Mouse (Mus musculus): ENCODE results near the gene Tcf20. TPM values are rescaled to one million over a fixed set of nuclear protein-coding genes. Genes with fewer than 3 reads are reported as not detected.

Gene Tcf20
- total RNA-seq (2021) = 100 to 1,000 TPM; 123 to 128 TPM

DNA sequence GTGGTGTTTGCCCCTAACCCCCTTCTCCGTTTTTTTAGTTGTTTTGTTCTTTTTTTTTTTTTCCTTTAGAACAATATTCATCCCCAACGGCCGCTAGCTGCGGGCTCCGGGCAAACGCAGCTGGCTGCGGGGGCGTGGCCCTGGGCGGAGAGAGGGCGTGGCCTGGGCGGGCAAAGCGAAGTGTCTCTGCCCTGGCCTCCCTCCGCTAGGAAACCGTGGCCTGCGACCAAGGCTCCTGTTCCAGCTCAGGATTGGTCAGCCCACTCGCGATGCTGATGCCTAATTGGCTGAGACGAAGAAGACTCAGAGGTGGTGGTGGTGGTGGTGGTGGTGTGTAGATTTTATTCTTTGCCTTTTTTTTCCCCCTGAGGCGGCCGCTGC lies at the start of gene Tcf20:
Tcf20 (minus strand) TSS at position 141 of the 381 bp plus-strand sequence.
- DNase-seq (ENCODE audit: extremely low spot score in 1 of 2, low spot score in 2 of 2) = peak; percentile 88 to 95
- intact Hi-C loops (cut with DNase I) = loop anchor here (5.0 kb wide), 1 partner anchor 65 kb away; no protein-coding TSS in a partner anchor

DNA sequence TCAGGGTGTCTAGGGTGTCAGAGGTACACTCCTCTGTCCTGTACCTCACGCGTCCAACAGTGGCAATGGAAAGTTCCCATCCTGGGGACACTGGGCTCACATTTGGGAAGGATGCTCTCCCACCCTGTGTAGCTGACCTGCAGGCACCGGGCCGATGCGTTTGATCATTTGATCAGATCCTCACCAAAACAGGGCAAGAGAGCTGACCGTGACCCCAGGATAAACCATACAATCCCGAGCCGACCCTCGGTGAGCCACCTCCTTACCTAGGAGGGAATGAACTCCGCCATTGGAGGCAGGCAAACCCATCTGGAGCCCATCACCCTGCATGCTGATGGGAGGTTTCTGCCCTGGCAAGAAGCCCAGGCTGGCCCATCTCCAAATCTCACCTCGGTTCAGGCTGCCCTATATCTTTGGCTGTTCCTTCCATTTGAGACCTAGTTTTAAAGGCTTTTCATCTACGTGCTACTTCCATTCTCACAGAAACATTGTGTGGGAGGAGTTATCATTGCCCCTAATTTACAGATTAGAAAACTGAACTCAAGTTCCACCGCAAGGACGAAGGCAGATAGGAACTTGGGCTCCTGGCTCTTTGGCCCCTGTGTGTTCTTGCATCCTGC lies 49.3 kb upstream of the Tcf20 start:
- DNase-seq (ENCODE audit: extremely low spot score in 1 of 2, low spot score in 2 of 2) = peak; percentile 60 to 81
- intact Hi-C loops (cut with DNase I) = loop anchor here (5.0 kb wide), 1 partner anchor 135 kb away; no protein-coding TSS in a partner anchor

DNA sequence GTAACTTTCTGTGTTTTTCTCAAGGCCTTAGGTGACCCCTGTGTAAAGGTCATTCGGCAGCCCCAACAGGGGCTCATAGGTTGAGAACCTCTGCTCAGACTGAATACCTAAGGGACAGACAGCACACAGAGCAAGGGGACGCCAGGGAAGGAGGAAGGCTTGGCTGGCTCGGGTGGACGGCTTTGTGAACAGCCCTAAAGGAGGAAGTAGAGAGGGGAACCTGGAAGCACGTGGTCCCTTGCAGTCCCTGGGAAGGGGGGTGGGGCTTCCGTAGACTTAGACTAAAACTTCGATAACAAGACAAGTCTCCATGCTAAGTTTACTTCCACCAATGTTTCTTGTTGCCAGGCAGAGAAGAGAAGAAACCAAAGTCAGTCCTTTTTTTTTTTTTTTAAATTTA lies 48.4 kb upstream of the Tcf20 start:
- peak in 1 of 2 experiments; percentile 71 for DNase-seq (ENCODE audit: extremely low spot score in 1 of 2, low spot score in 2 of 2)
- intact Hi-C loops (cut with DNase I) = loop anchor here (5.0 kb wide), 1 partner anchor 134 kb away; no protein-coding TSS in a partner anchor

DNA sequence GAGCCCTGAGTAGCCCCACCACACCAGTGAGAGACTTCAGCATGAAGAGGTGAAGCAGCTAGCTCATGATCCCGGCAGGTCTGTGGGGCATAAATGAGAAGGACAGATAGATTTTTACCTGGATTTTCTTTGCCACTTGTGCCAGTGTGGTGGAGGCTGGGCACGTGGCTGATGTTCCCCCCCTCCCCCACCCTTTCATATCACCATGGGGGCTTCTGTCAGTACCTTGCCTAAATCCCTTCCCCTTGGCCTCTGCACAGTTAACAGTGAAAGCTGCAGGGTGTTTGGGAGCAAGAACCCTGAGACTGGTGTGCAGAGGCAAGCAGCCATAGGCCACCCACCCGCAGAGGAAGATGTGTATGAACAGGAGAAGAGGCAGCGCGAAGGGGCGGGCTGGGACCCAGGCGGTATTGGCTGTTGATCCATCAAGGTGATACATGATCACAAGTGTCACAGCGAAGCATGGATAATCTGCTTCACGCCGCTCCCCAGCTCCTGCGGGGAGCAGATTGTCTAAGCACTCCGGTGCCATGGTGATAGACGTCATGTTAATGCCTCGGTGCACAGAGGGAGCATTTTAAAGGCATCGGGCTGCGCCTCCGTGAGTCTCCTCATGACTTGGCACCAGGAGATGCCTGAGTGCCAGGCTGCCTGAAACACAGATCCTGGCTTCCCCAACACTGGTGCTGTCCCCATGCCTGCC lies 46.8 kb upstream of the Tcf20 start:
- DNase-seq (ENCODE audit: extremely low spot score in 1 of 2, low spot score in 2 of 2) = no peak
- intact Hi-C loops (cut with DNase I) = loop anchor here (5.0 kb wide), 1 partner anchor 72 kb away; no protein-coding TSS in a partner anchor

DNA sequence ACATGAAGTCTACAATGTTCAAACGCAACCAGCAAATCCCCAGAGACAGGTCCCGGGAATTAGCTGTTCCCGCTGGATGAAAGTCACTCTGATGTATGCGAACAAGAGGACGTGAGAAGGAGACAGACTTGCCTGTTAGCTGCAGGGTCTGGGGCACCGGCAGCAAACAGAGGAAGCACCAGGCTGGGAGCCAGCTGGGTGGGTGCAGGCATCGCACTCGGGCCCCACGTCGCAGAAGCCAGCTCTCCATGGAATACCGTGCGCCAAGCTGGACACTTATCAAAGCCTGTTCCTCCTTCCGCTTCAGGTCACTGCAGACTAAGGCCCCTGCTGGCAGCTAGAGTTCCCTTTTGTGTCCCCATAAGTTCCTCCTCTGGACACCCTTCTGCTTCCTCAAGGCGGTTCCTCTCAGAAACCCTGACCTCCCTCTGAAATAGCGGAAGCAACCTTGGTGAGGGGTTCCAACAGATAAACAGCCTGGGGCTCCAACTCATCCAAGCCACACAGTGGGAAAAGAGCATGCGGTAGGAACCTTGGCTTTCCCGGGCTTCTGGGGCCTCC lies 45.4 kb upstream of the Tcf20 start, which contains the start of gene Nfam1:
Nfam1 (minus strand) TSS at position 326 of the 561 bp plus-strand sequence.
- intact Hi-C loops (cut with DNase I) = loop anchor here (5.0 kb wide), 1 partner anchor 71 kb away; no protein-coding TSS in a partner anchor
- peak in 1 of 2 experiments; percentile 73 for DNase-seq (ENCODE audit: extremely low spot score in 1 of 2, low spot score in 2 of 2)

DNA sequence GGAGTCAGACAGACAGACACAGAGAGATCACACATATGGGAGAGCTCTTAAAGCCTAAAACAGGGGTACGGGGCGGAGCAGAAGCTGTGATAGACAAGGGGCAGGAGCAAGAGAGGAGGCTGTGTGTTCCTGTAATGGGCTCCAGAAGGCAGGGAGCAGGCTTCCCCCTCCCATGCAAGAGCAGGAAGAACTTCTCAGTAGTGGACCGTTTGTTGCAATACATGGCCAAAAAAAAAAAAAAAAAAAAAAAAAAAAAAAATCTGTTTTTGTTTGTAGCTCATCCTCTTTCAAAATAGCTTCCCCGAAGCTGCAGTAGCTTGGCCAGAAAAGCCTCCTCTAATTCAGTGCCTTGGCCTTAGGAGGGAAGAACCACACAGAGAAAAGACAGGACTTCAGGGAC lies 43.2 kb upstream of the Tcf20 start:
- no peak for DNase-seq (ENCODE audit: extremely low spot score in 1 of 2, low spot score in 2 of 2)
- intact Hi-C loops (cut with DNase I) = loop anchor here (5.0 kb wide), 1 partner anchor 69 kb away; no protein-coding TSS in a partner anchor

DNA sequence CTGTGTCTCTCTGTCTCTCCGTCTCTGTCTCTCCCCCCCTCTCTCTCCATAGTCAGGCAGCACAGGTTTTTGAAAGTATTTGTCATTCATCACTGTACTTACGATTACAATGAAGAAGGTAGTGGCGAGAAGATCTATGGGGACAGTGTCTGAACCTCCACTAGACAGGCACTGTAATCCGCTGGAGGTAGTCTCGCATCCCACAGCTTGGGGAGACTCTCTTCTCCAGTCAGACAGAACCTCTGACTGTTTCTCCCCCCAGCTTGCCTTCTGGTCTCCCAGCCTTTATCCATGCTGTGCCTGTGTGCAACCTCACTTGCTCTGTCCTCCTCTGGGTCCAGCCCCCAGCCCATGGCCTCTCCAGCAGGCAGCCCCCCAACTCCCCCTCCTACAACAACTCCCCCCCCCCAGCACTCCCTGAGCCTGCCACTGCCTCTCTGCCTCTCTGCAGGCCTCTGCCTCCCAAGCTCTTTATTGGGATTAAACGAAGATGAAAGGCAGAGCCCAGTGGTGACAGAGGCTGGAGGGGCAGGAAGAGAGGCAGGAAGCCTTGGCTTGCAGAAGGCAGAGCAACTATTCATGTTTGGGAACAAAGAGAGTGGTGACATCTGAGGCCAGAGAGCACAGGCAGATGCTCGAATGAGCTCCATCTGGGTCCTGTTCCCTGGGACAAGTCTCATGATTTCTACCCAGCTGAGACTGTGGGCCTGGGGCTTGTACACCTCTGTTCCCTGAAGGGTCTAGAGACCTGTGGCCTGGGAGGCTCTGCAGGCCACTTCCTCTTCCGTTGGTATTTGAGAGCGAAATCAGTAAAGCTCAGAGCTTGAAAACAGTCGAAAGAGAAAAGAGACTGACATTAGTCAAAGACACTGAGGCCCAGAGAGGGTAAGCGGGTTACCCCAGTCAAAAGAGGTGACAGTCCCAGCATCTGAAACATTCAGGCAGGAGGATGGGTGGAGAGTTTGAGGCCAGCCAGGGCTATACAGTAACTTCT lies 42.4 kb upstream of the Tcf20 start:
- intact Hi-C loops (cut with DNase I) = loop anchor here (5.0 kb wide), 1 partner anchor 68 kb away; no protein-coding TSS in a partner anchor
- DNase-seq (ENCODE audit: extremely low spot score in 1 of 2, low spot score in 2 of 2) = no peak

DNA sequence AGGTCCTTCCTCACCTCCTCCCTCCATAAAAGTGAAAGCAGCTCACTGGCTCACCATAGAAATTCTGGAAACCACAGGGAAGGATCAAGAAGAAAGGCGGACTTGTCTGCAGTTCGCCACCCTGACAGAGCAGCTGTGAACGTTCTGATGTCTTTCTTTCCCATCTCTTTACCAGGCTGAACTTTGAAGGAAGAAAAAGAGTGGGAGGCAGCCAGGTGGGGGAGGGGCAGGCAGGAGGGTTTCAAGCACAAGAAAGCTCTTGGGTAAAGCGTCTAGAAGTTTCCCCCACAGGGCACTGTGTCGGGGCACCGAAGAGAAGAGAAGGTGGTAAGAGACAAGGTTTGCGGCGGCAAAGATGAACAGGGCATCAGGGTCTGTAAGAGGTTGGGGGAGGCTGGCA lies 38.5 kb upstream of the Tcf20 start:
- peak in 1 of 2 experiments; percentile 66 for DNase-seq (ENCODE audit: extremely low spot score in 1 of 2, low spot score in 2 of 2)
- intact Hi-C loops (cut with DNase I) = no loop called here

DNA sequence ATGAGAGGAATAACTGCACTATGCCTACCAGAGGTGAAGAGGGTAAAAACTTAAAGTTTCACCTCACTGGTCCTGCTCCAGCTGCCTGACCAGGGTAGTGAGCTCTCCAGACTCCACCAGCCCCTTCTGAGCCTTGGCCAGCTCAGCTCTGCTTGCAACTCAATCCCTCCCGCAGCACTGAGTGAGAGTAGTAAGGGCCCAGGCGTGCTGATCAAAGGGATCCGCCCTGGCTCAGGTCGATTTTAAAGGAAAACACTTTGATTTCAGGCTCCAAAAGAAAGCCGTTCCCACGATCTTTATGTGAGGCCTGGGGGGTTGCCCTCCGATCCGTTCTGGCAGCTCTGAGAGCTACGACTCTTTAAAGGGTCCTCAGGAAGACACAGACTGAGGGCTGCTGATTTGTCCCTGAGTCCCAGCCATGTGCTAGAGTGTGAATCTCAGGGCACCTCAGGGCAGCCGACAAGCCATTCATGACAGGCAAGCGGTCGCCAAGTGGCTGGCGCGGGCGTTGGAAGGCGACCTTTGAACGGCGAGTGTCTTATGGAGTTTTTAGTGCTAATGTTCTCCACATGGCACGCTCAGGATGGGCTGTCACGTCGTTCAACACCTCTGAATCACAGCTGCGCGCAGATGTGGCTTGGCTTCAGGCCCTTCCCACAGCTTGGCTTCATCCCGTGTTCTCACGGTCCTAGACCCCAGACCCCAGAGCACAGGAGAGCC lies 37.5 kb upstream of the Tcf20 start:
- no peak for DNase-seq (ENCODE audit: extremely low spot score in 1 of 2, low spot score in 2 of 2)
- intact Hi-C loops (cut with DNase I) = no loop called here

DNA sequence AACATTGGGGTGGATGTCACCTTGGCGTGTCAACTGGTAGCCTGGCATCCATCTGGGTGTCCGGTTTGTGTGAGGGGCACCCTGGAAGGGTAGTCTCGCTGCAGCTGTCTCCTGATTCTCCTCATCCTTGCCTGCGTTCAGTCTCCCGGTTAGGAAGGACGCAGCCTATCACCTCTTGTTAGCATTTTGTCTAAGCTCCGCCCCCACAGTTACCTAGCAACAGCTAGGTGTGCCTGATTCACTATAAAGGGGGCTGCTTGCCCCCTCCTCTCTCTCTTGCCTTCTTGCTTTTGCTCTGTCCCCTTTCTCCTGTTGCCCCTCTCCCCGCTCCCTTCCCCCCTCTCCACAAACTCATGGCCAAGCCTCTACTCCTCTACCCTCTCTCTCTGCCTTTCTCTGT lies 35.3 kb upstream of the Tcf20 start:
- intact Hi-C loops (cut with DNase I) = no loop called here

DNA sequence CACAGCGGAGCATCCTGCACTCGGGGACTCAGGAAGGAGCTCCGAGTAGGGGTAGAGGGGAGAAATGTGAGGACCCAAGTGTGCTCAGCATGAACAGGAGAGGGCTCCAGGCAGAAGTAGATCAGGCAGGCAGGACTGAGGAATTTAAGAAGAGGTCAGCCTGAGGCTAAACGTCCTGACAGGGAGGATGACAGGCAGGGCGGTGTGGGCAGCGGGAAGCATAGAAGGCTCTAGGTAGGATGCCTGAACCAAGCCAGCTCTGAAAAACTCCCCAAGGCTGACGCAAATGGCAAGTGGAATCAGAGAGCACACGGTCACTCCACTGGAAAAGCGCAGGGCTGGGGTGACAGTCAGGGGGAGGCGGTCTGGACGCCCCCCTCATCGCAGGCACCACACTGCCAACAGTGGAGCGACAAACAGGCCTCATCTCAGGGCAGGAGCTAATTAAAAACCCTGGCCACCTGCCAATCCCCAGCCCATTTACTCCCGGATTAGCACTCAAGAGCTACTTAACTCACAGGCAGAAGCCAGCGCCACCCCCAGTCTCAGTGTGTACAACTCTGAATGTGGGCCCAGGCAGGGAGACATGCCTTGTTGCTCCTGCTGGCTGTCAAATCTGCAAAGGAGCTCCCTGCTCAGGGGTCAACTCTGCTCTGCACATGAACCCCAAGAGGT lies 23.5 kb upstream of the Tcf20 start:
- intact Hi-C loops (cut with DNase I) = no loop called here

More for the DNA sequence above, 35.3 kb upstream of the Tcf20 start:
- DNase-seq (ENCODE audit: extremely low spot score in 1 of 2, low spot score in 2 of 2) = no peak

DNA sequence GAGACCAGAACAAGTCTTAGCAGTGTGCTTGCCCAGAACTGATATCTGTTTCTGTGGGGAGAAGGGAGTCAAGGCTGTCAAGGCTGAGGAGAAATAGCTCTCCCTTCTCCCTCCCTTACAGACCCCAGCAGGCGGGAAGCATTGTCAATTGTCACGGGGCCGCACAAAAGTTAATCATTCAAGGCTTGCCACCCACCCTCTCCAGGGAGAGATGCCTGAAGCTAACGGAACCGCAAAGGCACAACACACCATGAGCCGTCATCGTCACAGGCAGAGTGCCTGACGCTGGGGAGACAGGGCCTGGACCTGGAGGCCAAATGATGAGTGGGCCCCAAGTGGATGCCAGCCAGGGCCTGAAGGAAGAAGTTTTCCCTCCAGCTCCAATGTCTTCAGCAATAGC lies 22.8 kb upstream of the Tcf20 start:
- intact Hi-C loops (cut with DNase I) = no loop called here
- DNase-seq (ENCODE audit: extremely low spot score in 1 of 2, low spot score in 2 of 2) = no peak

More for the DNA sequence above, 23.5 kb upstream of the Tcf20 start:
- DNase-seq (ENCODE audit: extremely low spot score in 1 of 2, low spot score in 2 of 2) = peak; percentile 82 to 85

DNA sequence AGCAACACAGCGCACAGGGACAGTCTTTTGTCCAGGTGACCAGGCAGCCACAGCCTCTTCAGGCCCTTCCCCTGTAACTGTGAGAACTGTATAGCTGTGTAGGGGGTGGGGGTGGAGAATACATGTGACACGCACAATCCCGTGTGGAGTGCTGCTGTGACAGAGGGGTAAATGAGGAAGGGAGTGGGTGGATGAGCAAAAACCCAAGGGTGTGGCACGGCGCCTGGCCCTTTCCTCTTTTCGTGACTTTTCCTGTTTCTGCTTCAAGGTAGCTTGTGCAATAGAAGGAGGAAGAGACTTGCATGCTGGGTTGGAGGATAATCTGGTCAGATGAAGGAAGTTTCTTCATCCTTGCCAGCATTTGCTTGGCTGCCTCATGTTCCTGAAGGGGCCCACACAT lies 21.9 kb upstream of the Tcf20 start:
- no peak for DNase-seq (ENCODE audit: extremely low spot score in 1 of 2, low spot score in 2 of 2)
- intact Hi-C loops (cut with DNase I) = no loop called here

DNA sequence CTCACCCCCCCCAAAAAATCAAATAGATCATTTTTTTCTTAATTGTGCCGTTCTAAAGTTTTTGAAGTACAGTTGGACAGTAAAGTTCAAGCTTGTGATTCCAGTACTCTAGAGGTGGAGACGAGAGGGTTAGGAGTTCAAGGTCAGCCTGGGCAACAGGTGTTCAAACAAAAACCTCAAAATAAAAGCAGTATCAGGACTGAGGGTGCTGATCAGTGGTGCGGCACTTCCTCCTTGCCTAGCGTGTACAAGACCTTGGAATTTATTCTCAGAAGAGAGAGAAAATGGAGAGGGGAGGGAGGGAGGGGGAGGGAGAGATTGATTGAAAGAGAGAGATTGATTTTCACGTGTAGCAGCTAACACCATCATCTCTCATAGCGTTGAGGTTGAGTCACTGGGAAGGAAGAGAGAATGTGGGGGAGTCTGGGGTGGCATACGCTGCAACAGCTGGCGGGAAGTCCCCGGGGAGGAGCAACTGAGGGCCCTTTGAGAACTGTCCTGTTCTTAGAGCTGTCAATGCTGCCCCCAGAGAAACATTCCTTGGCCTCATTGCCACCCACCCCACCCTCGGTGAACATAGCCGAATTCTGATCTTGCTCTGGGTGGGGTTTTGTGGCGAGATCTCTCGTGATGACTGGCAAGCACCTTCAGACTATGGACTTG lies 21.2 kb upstream of the Tcf20 start:
- no peak for DNase-seq (ENCODE audit: extremely low spot score in 1 of 2, low spot score in 2 of 2)
- intact Hi-C loops (cut with DNase I) = no loop called here

DNA sequence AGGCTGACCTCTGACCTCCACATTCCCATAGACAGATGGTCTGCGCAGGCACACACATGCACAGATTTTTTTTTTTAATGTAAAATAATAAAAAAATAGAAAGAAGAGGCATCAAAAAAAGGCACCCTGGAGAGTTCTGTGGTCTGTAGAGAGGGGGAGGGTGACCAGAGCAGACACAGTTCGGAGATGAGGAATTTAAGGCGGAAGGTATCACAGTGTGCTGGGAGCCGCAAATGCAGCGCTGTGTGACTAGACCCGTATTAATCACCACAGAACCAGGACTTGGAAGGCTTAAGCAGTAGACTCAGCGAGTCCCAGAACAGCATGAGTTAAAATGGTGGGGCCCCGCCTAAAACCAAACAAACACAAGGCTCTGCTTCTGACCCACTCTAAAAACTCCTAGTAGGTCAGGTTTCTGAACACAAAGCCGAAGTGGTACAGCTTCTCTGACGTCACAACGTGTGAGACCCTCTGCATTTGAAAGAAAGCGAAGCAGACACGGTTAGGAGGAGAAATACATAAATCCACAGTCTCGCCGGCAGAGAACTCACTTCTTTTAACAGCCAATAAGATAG lies 19.8 kb upstream of the Tcf20 start:
- no peak for DNase-seq (ENCODE audit: extremely low spot score in 1 of 2, low spot score in 2 of 2)
- intact Hi-C loops (cut with DNase I) = no loop called here

DNA sequence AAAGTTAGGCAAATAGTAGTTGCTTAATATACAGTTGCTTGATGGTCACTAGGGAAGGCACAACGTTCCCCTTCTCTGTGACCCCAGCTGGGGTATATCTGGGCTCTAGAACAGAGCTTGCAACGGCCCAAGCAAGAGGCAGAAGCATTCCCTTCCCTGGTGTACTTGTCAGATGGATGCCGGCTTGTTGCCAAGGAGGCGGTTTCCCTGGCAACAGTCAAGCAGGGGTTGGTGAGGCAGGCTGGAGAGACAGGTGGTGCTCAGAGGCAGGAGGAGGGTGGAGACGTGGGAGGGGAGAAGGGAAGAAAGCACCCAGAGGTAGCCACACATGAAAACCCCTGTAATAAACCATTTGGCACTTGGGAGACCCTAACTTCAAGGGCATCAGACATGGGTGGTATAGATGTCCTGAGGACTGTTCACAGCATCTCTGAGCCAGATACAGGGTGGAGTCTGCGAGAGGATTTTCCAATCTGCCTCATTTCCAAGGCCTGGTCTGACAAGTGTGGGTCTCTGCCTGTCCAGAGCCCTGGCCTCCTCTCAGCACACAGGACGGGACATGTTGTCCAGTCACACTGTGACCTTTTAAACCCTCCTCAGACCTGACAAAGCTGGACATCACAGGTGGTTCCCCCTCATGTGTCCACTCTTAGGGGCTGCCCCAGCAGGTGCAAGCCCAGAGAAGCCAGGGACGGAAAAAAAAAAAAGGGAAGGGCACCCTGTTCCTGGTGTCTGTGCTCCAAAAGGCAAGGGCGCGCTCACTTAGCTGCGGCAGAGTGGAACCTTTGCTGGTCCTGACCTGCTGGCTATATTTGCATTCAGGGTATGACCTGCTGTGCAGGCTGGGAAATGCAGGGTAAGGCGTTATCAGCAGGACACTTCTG lies 15.2 kb upstream of the Tcf20 start:
- DNase-seq (ENCODE audit: extremely low spot score in 1 of 2, low spot score in 2 of 2) = peak; percentile 89 to 95
- intact Hi-C loops (cut with DNase I) = no loop called here

Data from left cerebral cortex, postnatal 10 days (tissue).